Mouse (Mus musculus) liver, embryonic 12.5 days (tissue): ENCODE data around the gene Stk24. TPM values are rescaled to one million over a fixed set of nuclear protein-coding genes. Genes with fewer than 3 reads are reported as not detected.

ENCODE experiments used
- ATAC-seq: fragments of 200-750 bp; cut with Nextera tagmentation; 2 replicates; pipeline ENCODE4 v1.8.0; 2017; ENCODE audit warnings: moderate number of reproducible peaks, mild to moderate bottlenecking, moderate library complexity
- H3K27ac ChIP-seq: fragments of 300-500 bp; sonication (generic); 2 replicates; pipeline ENCODE4 v1.5.1; 2016; ENCODE audit warnings: mild to moderate bottlenecking
- H3K27me3 ChIP-seq: fragments of 300-500 bp; sonication (generic); replicated peaks from 2 replicates; pipeline ENCODE4 v1.6.1; 2016; ENCODE audit warnings: mild to moderate bottlenecking, moderate library complexity
- H3K36me3 ChIP-seq: fragments of 300-500 bp; sonication (generic); 2 replicates; pipeline ENCODE4 v1.6.1; 2016; ENCODE audit warnings: mild to moderate bottlenecking, moderate library complexity
- H3K4me1 ChIP-seq: fragments of 300-500 bp; sonication (generic); 2 replicates; pipeline ENCODE4 v1.6.1; 2016
- H3K4me2 ChIP-seq: fragments of 300-500 bp; sonication (generic); 2 replicates; pipeline ENCODE4 v1.6.1; 2016; ENCODE audit warnings: mild to moderate bottlenecking, moderate library complexity
- H3K4me3 ChIP-seq: fragments of 300-500 bp; sonication (generic); 2 replicates; pipeline ENCODE4 v1.5.1; 2016; ENCODE audit warnings: mild to moderate bottlenecking, moderate library complexity
- H3K9ac ChIP-seq: fragments of 300-500 bp; sonication (generic); 2 replicates; pipeline ENCODE4 v1.6.1; 2016; ENCODE audit warnings: mild to moderate bottlenecking, moderate library complexity
- H3K9me3 ChIP-seq: fragments of 300-500 bp; sonication (generic); replicated peaks from 2 replicates; pipeline ENCODE4 v1.6.1; 2016; ENCODE audit warnings: mild to moderate bottlenecking, moderate library complexity
- WGBS: fragments of 180-500 bp; shearing (Covaris S2); methylation state at CpG from one replicate; pipeline ENCODE4 v1.1.7; 2016; ENCODE audit not compliant: insufficient replicate concordance; 5-methylcytosine and 5-hydroxymethylcytosine counted together
- polyA plus RNA-seq: library from polyadenylated mRNA; unstranded; fragments of >200 nt; fragmentation: Nextera tagmentation; extraction: Ambion mirVana; gene quantifications from 2 replicates; pipeline ENCODE4 v1.2.1, GENCODE M21; 2016

The Stk24 gene
- polyA plus RNA-seq, 1 experiment from 2014 or later = 56.8 TPM

GRCm38 (mm10) chr14:121408944-121409343 lies 29.1 kb upstream of the Stk24 start:
- Histone ChIP-seq H3K9ac (no peak overlapping the region), H3K4me2 (no peak overlapping the region), H3K27me3 (0 out of 2 replicates have a peak, but pooled peaks cover 7% of the 10 kb centered on the region), H3K4me3 (no peak overlapping the region), H3K4me1 (peaks cover 10% of the 10 kb centered on the region), H3K36me3 (no peaks in the 10 kb centered on the region), H3K9me3 (no peaks in the 10 kb centered on the region), H3K27ac (no peak overlapping the region)
- 56% methylated on average over 3 of the region's 3 CpGs for WGBS
- no peak for ATAC-seq

GRCm38 (mm10) chr14:121406943-121407342 lies 27.1 kb upstream of the Stk24 start:
- no peak for ATAC-seq
- Histone ChIP-seq H3K4me3 (no peak overlapping the region), H3K9ac (no peak overlapping the region), H3K27me3 (0 out of 2 replicates have a peak, but pooled peaks cover under 1% of the 10 kb centered on the region), H3K4me2 (no peak overlapping the region), H3K27ac (no peak overlapping the region), H3K4me1 (peaks cover 10% of the 10 kb centered on the region), H3K9me3 (no peaks in the 10 kb centered on the region), H3K36me3 (no peaks in the 10 kb centered on the region)
- 79% methylated on average over 7 of the region's 7 CpGs for WGBS

- 46% methylated on average over 15 of the region's 15 CpGs for WGBS
Observed at GRCm38 (mm10) chr14:121405546-121405945, 25.7 kb upstream of the Stk24 start.

GRCm38 (mm10) chr14:121405120-121405519 lies 25.3 kb upstream of the Stk24 start:
- Histone ChIP-seq H3K27ac (no peak overlapping the region), H3K27me3 (peaks cover 10% of the 10 kb centered on the region), H3K4me3 (peak overlapping the region; percentile 11), H3K36me3 (no peaks in the 10 kb centered on the region), H3K4me1 (peaks cover 10% of the 10 kb centered on the region), H3K9ac (0 out of 2 replicates have a peak overlapping the region, but pooled peaks have one; percentile 19), H3K9me3 (no peaks in the 10 kb centered on the region), H3K4me2 (peak overlapping the region; percentile 52)
- WGBS = 49% methylated on average over 13 of the region's 13 CpGs
- no peak; the same call in 1 of the 2 replicates for ATAC-seq

More at GRCm38 (mm10) chr14:121405546-121405945, 25.7 kb upstream of the Stk24 start:
- H3K4me1 ChIP-seq = peaks cover 10% of the 10 kb centered on the region
- H3K4me3 ChIP-seq = peak overlapping the region; percentile 11
- ATAC-seq = no peak
- H3K27ac ChIP-seq = no peak overlapping the region
- no peaks in the 10 kb centered on the region for H3K36me3 ChIP-seq
- H3K4me2 ChIP-seq = peak overlapping the region; percentile 52
- H3K9me3 ChIP-seq = no peaks in the 10 kb centered on the region
- H3K9ac ChIP-seq = 0 out of 2 replicates have a peak overlapping the region, but pooled peaks have one; percentile 19
- H3K27me3 ChIP-seq = peaks cover 6% of the 10 kb centered on the region

GRCm38 (mm10) chr14:121399676-121400075 lies 19.9 kb upstream of the Stk24 start:
- WGBS = 78% methylated on average over 6 of the region's 6 CpGs
- H3K4me1 ChIP-seq = no peaks in the 10 kb centered on the region
- no peaks in the 10 kb centered on the region for H3K9me3 ChIP-seq
- no peak overlapping the region for H3K4me2 ChIP-seq
- no peak overlapping the region for H3K9ac ChIP-seq
- ATAC-seq = no peak
- peaks cover 16% of the 10 kb centered on the region for H3K27me3 ChIP-seq
- H3K36me3 ChIP-seq = no peaks in the 10 kb centered on the region
- no peak overlapping the region for H3K4me3 ChIP-seq
- no peak overlapping the region for H3K27ac ChIP-seq

- WGBS = 70% methylated on average over 1 of the region's 1 CpGs
- Histone ChIP-seq H3K27me3 (peaks cover 16% of the 10 kb centered on the region), H3K4me2 (no peak overlapping the region), H3K36me3 (no peaks in the 10 kb centered on the region), H3K9ac (no peak overlapping the region), H3K9me3 (no peaks in the 10 kb centered on the region), H3K27ac (no peak overlapping the region), H3K4me1 (no peaks in the 10 kb centered on the region), H3K4me3 (no peak overlapping the region)
- no peak for ATAC-seq
Observed at GRCm38 (mm10) chr14:121397471-121397870, 17.7 kb upstream of the Stk24 start.

- no peak overlapping the region for H3K9ac ChIP-seq
- H3K9me3 ChIP-seq = no peaks in the 10 kb centered on the region
- WGBS = 74% methylated on average over 4 of the region's 4 CpGs
- H3K27me3 ChIP-seq = peaks cover 6% of the 10 kb centered on the region; the same call in 1 of the 2 replicates
- ATAC-seq = peak; percentile 64; the same call in 1 of the 2 replicates
- H3K4me3 ChIP-seq = no peak overlapping the region
- no peaks in the 10 kb centered on the region for H3K36me3 ChIP-seq
- no peaks in the 10 kb centered on the region for H3K4me1 ChIP-seq
- no peak overlapping the region for H3K27ac ChIP-seq
- no peak overlapping the region for H3K4me2 ChIP-seq
Observed at GRCm38 (mm10) chr14:121395125-121395524, 15.3 kb upstream of the Stk24 start.

GRCm38 (mm10) chr14:121391927-121392326 lies 12.1 kb upstream of the Stk24 start:
- ATAC-seq = no peak
- no peak overlapping the region for H3K4me3 ChIP-seq
- no peaks in the 10 kb centered on the region for H3K4me1 ChIP-seq
- H3K27me3 ChIP-seq = no peaks in the 10 kb centered on the region
- WGBS = 81% methylated on average over 5 of the region's 5 CpGs
- no peaks in the 10 kb centered on the region for H3K36me3 ChIP-seq
- H3K27ac ChIP-seq = no peak overlapping the region
- no peak overlapping the region for H3K9ac ChIP-seq
- H3K9me3 ChIP-seq = no peaks in the 10 kb centered on the region
- no peak overlapping the region for H3K4me2 ChIP-seq

- 70% methylated on average over 1 of the region's 1 CpGs for WGBS
- Histone ChIP-seq H3K4me1 (peaks cover 3% of the 10 kb centered on the region; the same call in 1 of the 2 replicates), H3K9ac (no peak overlapping the region), H3K36me3 (no peaks in the 10 kb centered on the region), H3K4me3 (no peak overlapping the region), H3K9me3 (no peaks in the 10 kb centered on the region), H3K4me2 (no peak overlapping the region), H3K27me3 (peaks cover 4% of the 10 kb centered on the region; the same call in 1 of the 2 replicates), H3K27ac (no peak overlapping the region)
- no peak for ATAC-seq
Observed at GRCm38 (mm10) chr14:121387760-121388159, 7.9 kb upstream of the Stk24 start.

GRCm38 (mm10) chr14:121385440-121385839 lies 5.6 kb upstream of the Stk24 start:
- Histone ChIP-seq H3K4me2 (no peak overlapping the region), H3K36me3 (no peaks in the 10 kb centered on the region), H3K9me3 (no peaks in the 10 kb centered on the region), H3K27me3 (peaks cover 12% of the 10 kb centered on the region; the same call in 1 of the 2 replicates), H3K4me3 (no peak overlapping the region), H3K9ac (no peak overlapping the region), H3K4me1 (peaks cover 6% of the 10 kb centered on the region; the same call in 1 of the 2 replicates), H3K27ac (no peak overlapping the region)
- WGBS = 74% methylated on average over 8 of the region's 8 CpGs
- ATAC-seq = no peak

GRCm38 (mm10) chr14:121383801-121384200 lies 4.0 kb upstream of the Stk24 start:
- WGBS = 64% methylated on average over 3 of the region's 3 CpGs
- H3K27me3 ChIP-seq = peaks cover 12% of the 10 kb centered on the region; the same call in 1 of the 2 replicates
- H3K9ac ChIP-seq = no peak overlapping the region
- ATAC-seq = no peak
- peaks cover 15% of the 10 kb centered on the region for H3K4me1 ChIP-seq
- no peak overlapping the region for H3K27ac ChIP-seq
- no peaks in the 10 kb centered on the region for H3K36me3 ChIP-seq
- no peak overlapping the region for H3K4me2 ChIP-seq
- no peaks in the 10 kb centered on the region for H3K9me3 ChIP-seq
- H3K4me3 ChIP-seq = no peak overlapping the region

- Histone ChIP-seq H3K4me3 (peak overlapping the region; percentile 96), H3K4me1 (peaks cover 50% of the 10 kb centered on the region), H3K9ac (peak overlapping the region; percentile 99), H3K36me3 (peaks cover 19% of the 10 kb centered on the region), H3K27me3 (peaks cover 12% of the 10 kb centered on the region; the same call in 1 of the 2 replicates), H3K27ac (peak overlapping the region; percentile 92), H3K9me3 (no peaks in the 10 kb centered on the region), H3K4me2 (peak overlapping the region; percentile 85)
- ATAC-seq = peak; percentile 91
- WGBS = under 1% methylated on average over 43 of the region's 79 CpGs
Observed at GRCm38 (mm10) chr14:121379116-121379826, 540 bp downstream of the Stk24 start.
